Mouse (Mus musculus) yolk sac, embryonic 10.5 days (tissue): ENCODE data around the gene Pheta2.

Experiments used
- DNase-seq: peaks from one replicate; pipeline ENCODE4 v3.0.0-alpha.2; 2017; ENCODE audit warnings: low spot score

Gene Pheta2

GRCm38 (mm10) chr15:82338593-82339112, at the start of gene Pheta2, which contains the start of the genes Naga and Smdt1:
Gene Pheta2, plus strand, starts transcription at chr15:82338942.
Gene Naga, minus strand, starts transcription at chr15:82338925.
Gene Smdt1, plus strand, starts transcription at chr15:82338959.
- DNase-seq: peak; percentile 97

GRCm38 (mm10) chr15:82290252-82290651, 48.5 kb upstream of the Pheta2 start:
- DNase-seq: no peak

GRCm38 (mm10) chr15:82292851-82293250, 45.9 kb upstream of the Pheta2 start:
- DNase-seq: no peak

- DNase-seq: peak; percentile 27
Measured at GRCm38 (mm10) chr15:82293271-82293711, 45.5 kb upstream of the Pheta2 start.

GRCm38 (mm10) chr15:82294059-82294458, 44.7 kb upstream of the Pheta2 start:
- DNase-seq: peak; percentile 22

GRCm38 (mm10) chr15:82298764-82299561, 39.8 kb upstream of the Pheta2 start, which contains the start of gene Wbp2nl:
Gene Wbp2nl, plus strand, starts transcription at chr15:82298954.
- no peak for DNase-seq

- DNase-seq: peak; percentile 71
Measured at GRCm38 (mm10) chr15:82307107-82307506, 31.6 kb upstream of the Pheta2 start.

GRCm38 (mm10) chr15:82308416-82308815, 30.3 kb upstream of the Pheta2 start:
- no peak for DNase-seq

GRCm38 (mm10) chr15:82317839-82318238, 20.9 kb upstream of the Pheta2 start:
- no peak for DNase-seq

- no peak for DNase-seq
Measured at GRCm38 (mm10) chr15:82319613-82320012, 19.1 kb upstream of the Pheta2 start.

GRCm38 (mm10) chr15:82322195-82322594, 16.5 kb upstream of the Pheta2 start:
- DNase-seq: no peak

- no peak for DNase-seq
Measured at GRCm38 (mm10) chr15:82325382-82325781, 13.4 kb upstream of the Pheta2 start.

GRCm38 (mm10) chr15:82335194-82335593, 3.5 kb upstream of the Pheta2 start:
- no peak for DNase-seq

- DNase-seq: no peak
Measured at GRCm38 (mm10) chr15:82336629-82337028, 2.1 kb upstream of the Pheta2 start.

- DNase-seq: no peak
Measured at GRCm38 (mm10) chr15:82337875-82338274, 867 bp upstream of the Pheta2 start.

GRCm38 (mm10) chr15:82339150-82339549, 408 bp downstream of the Pheta2 start:
- no peak for DNase-seq

- no peak for DNase-seq
Measured at GRCm38 (mm10) chr15:82339634-82340254, 1.0 kb downstream of the Pheta2 start.

- peak; percentile 42 for DNase-seq
Measured at GRCm38 (mm10) chr15:82340414-82341035, 1.8 kb downstream of the Pheta2 start.

GRCm38 (mm10) chr15:82341036-82341501, 2.3 kb downstream of the Pheta2 start:
- peak; percentile 66 for DNase-seq

GRCm38 (mm10) chr15:82341675-82342542, 3.2 kb downstream of the Pheta2 start:
- peak; percentile 62 for DNase-seq

- no peak for DNase-seq
Measured at GRCm38 (mm10) chr15:82342543-82342935, 3.8 kb downstream of the Pheta2 start.
